Mouse (Mus musculus) adrenal gland, postnatal 25 days (tissue): ENCODE measurements at regions not wholly inside any gene's neighbourhood (a gene's known extent, or its start where the extent isn't known, plus 50 kb on each side); places are given as distances from the start of the nearest gene placed in this dataset.

Source experiments
- DNase-seq: peaks from one replicate; pipeline ENCODE4 v3.0.0; 2021; ENCODE audit warnings: mixed read lengths

DNA sequence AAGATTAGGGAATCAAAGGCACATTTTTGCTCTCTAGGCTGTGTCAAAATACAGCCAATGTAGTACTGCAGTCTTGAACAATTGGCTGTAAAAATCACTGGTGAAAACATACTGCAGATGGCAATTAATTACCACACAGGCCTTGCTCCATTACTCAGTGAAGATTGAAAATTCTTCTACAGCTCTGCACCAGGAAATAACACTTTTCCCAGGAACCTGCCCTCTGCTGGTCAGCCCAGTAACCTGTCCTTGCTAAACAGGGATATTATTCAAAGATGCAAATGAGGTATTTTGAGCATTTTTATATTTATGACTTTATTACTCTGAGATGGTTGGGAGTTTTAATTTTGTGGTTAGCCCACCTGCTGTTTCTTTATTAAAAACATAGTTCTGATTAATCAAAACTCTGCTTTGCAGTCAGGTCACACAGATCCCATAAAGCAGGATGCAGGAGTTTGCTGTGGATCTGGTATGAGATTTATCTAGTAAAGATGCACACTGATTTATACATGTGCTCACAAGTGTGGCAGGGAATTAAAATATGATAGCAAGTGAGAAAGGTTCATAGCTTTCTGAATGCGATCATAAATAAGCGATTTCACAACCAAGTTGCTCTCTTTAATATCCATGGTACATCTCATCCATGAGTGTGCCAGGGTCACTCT lies 815.3 kb upstream of the Ghitm start:
- peak; percentile 1 for DNase-seq
